Mouse (Mus musculus): ENCODE data around the gene Hes2. TPM values are rescaled to one million over a fixed set of nuclear protein-coding genes. Genes with fewer than 3 reads are reported as not detected.

Hes2 gene
- polyA plus RNA-seq, 1 experiment, result 0.39 TPM

DNA sequence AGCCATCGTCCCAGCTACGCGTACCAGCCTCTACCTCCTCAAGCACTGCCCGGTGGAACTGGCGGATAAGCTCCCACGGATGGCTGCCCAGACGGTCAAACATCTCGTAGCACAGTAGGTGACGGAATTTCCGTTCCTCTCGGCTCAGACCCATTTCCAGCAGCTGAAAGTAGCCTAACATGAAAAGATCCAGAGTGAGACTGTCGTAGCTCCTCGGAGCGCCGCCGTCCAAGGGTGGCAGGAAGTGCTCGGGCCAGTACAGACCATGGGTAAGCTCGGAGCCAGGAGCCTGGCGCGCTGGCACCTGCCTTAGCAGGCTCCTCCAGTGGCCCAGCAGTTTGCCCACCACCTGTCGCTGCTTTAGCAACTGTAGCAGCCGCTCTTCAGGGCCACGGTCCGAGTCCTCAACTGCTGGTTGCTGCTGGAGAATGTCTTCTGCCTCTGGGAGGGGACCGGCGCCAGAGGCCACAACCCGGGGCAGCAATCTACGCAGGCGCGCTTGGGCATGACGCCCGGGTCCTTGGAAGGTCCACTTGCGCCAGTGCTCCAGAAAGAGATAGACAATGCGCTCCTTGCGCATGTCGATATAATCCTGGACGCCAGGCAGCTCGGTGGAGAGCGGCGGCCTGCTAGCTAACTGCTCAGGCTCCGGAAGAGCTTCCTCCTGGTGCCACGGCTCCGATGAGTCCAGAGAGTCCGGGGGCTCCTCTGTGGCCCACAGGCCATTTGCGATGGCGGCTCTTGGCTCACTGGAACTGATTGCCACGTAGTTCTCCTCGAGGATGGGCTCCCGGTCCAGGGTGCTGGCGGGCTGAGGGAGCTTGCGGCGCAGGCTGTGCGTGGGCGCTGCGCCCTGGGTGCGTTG, 33.3 kb upstream of the Hes2 start:
- Histone ChIP-seq H3K27ac (ENCODE audit: insufficient read depth, low read length) (no peak overlapping the region), H3K4me1 (ENCODE audit: control insufficient read depth, insufficient read depth, low read length) (peaks cover 3% of the 10 kb centered on the region)

DNA sequence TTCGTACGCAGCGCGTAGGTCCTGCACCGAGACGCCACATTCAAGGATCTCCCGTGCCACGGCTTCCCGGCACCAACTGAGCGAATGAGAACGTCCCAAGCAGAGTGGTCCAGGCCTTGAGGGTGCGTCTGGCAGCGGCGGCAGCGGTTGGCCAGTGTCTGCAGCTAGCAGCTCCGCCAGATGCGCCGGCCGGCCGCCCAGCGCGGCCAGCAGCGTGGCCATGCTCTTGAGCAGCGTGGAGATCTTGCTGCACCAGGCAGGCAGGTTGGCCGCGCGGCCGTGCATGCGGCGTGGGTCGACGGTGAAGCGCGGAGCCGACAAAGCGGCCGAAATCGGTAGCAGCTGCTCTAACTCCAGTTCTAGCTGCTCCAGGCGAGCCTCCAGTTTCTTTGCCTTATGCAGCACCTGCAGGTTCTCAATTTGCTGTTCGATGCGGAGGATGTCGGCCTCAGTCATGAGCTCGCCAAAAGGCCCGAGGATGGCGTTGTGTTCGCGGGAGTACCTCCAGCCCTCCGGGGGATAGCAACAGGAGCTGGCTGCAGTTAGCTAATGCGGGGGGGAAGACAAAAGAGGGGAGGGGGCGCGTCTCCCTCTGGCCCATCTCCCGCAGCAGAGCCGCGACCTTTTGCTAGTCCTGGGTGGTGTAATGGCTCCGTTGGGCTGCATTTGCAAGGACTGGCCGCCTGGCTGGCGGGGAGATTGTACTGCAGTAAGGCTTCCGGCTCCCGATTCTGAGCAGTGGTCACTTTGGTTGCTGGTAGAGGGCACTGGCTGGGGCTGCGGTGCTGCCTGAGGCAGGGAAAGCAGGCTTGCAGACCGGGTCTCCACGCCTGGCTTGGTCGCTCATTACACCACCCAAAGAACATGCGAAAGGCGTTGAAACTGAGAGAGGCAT, 32.4 kb upstream of the Hes2 start:
- no peaks in the 10 kb centered on the region for H3K9me3 ChIP-seq (replicated peaks; ENCODE audit: control insufficient read depth, insufficient read depth, low read length, poor library complexity, severe bottlenecking)
- no peak overlapping the region for H3K27ac ChIP-seq (ENCODE audit: insufficient read depth, low read length)
- H3K36me3 ChIP-seq (ENCODE audit: control insufficient read depth, insufficient read depth, low read length, poor library complexity, severe bottlenecking), result no peaks in the 10 kb centered on the region
- no peak overlapping the region for H3K9ac ChIP-seq (ENCODE audit: low read depth, poor library complexity, severe bottlenecking)
- no peaks in the 10 kb centered on the region; the same call in 1 of the 2 replicates for H3K27me3 ChIP-seq (ENCODE audit: control insufficient read depth, insufficient read depth, low read length, poor library complexity, severe bottlenecking)
- H3K4me1 ChIP-seq (ENCODE audit: control insufficient read depth, insufficient read depth, low read length), result peaks cover 3% of the 10 kb centered on the region
- TF ChIP-seq EP300 (IDR thresholded peaks at IDR 0.05; ENCODE audit: insufficient read depth, low read depth, low read length) (no peak), POLR2A (IDR thresholded peaks at IDR 0.05; ENCODE audit: insufficient read depth, low read length) (no peak), CTCF (IDR thresholded peaks at IDR 0.05; ENCODE audit: low read depth, low read length) (no peak)
- peak overlapping the region; percentile 25 for H3K4me3 ChIP-seq (ENCODE audit: low read depth, low read length)

More for the DNA sequence above, 33.3 kb upstream of the Hes2 start:
- peak overlapping the region; percentile 25 for H3K4me3 ChIP-seq (ENCODE audit: low read depth, low read length)
- H3K9ac ChIP-seq (ENCODE audit: low read depth, poor library complexity, severe bottlenecking), result no peak overlapping the region
- no peaks in the 10 kb centered on the region for H3K27me3 ChIP-seq (ENCODE audit: control insufficient read depth, insufficient read depth, low read length, poor library complexity, severe bottlenecking)
- no peaks in the 10 kb centered on the region for H3K36me3 ChIP-seq (ENCODE audit: control insufficient read depth, insufficient read depth, low read length, poor library complexity, severe bottlenecking)
- H3K9me3 ChIP-seq (replicated peaks; ENCODE audit: control insufficient read depth, insufficient read depth, low read length, poor library complexity, severe bottlenecking), result no peaks in the 10 kb centered on the region
- TF ChIP-seq CTCF (IDR thresholded peaks at IDR 0.05; ENCODE audit: low read depth, low read length) (no peak), POLR2A (IDR thresholded peaks at IDR 0.05; ENCODE audit: insufficient read depth, low read length) (no peak), EP300 (IDR thresholded peaks at IDR 0.05; ENCODE audit: insufficient read depth, low read depth, low read length) (no peak)

DNA sequence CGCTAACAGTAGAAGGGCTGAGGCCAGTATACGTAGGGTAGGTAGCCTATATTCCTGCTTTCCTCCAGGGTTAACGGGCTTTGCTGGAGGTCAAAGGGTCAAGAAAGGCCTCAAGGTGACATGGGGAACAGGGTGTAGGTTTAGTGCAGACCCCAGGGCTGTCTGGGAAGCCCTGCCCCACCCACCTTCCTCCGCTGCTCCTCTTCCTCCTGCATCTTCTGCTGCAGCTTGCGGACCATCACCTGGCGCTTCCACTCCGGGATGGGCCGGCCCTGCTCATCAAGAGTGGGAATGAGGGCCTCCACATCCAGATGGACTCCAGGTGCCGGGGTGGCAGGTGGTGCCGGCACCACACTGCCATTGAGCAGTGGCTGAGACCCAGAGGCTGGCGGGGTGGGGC, 30.8 kb upstream of the Hes2 start:
- H3K27ac ChIP-seq (ENCODE audit: insufficient read depth, low read length), result no peak overlapping the region
- peaks cover 3% of the 10 kb centered on the region for H3K4me1 ChIP-seq (ENCODE audit: control insufficient read depth, insufficient read depth, low read length)
- H3K36me3 ChIP-seq (ENCODE audit: control insufficient read depth, insufficient read depth, low read length, poor library complexity, severe bottlenecking), result no peaks in the 10 kb centered on the region
- no peak overlapping the region for H3K4me3 ChIP-seq (ENCODE audit: low read depth, low read length)
- no peak for TF ChIP-seq EP300 (IDR thresholded peaks at IDR 0.05; ENCODE audit: insufficient read depth, low read depth, low read length)
- no peak for TF ChIP-seq POLR2A (IDR thresholded peaks at IDR 0.05; ENCODE audit: insufficient read depth, low read length)
- no peak for TF ChIP-seq CTCF (IDR thresholded peaks at IDR 0.05; ENCODE audit: low read depth, low read length)
- no peaks in the 10 kb centered on the region for H3K9me3 ChIP-seq (replicated peaks; ENCODE audit: control insufficient read depth, insufficient read depth, low read length, poor library complexity, severe bottlenecking)
- H3K27me3 ChIP-seq (ENCODE audit: control insufficient read depth, insufficient read depth, low read length, poor library complexity, severe bottlenecking), result no peaks in the 10 kb centered on the region; the same call in 1 of the 2 replicates
- no peak overlapping the region for H3K9ac ChIP-seq (ENCODE audit: low read depth, poor library complexity, severe bottlenecking)

DNA sequence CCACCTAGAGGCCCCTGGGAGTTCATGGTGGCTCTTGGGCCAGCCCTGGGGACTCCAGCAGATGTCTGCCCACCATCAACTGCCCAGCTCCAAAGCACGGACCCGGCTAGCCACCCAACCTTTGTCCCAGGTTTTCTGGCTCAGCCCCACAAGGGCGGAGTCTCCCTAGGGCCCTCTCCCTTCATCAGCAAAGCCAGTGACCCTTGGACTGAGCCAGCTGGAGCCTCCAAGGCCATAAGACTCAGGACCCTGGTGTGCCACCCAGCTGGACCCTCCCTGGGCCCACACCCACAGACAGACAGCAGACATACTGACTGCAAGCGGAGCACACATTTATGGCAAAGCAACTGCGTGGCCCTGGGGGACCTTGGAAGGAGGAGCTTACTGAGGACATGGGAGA, 29.9 kb upstream of the Hes2 start:
- Histone ChIP-seq H3K4me3 (ENCODE audit: low read depth, low read length) (no peak overlapping the region), H3K9me3 (replicated peaks; ENCODE audit: control insufficient read depth, insufficient read depth, low read length, poor library complexity, severe bottlenecking) (no peaks in the 10 kb centered on the region), H3K36me3 (ENCODE audit: control insufficient read depth, insufficient read depth, low read length, poor library complexity, severe bottlenecking) (no peaks in the 10 kb centered on the region), H3K27ac (ENCODE audit: insufficient read depth, low read length) (no peak overlapping the region), H3K9ac (ENCODE audit: low read depth, poor library complexity, severe bottlenecking) (no peak overlapping the region), H3K27me3 (ENCODE audit: control insufficient read depth, insufficient read depth, low read length, poor library complexity, severe bottlenecking) (no peaks in the 10 kb centered on the region; the same call in 1 of the 2 replicates), H3K4me1 (ENCODE audit: control insufficient read depth, insufficient read depth, low read length) (peaks cover 3% of the 10 kb centered on the region)
- TF ChIP-seq EP300 (IDR thresholded peaks at IDR 0.05; ENCODE audit: insufficient read depth, low read depth, low read length) (no peak), CTCF (IDR thresholded peaks at IDR 0.05; ENCODE audit: low read depth, low read length) (no peak), POLR2A (IDR thresholded peaks at IDR 0.05; ENCODE audit: insufficient read depth, low read length) (no peak)

DNA sequence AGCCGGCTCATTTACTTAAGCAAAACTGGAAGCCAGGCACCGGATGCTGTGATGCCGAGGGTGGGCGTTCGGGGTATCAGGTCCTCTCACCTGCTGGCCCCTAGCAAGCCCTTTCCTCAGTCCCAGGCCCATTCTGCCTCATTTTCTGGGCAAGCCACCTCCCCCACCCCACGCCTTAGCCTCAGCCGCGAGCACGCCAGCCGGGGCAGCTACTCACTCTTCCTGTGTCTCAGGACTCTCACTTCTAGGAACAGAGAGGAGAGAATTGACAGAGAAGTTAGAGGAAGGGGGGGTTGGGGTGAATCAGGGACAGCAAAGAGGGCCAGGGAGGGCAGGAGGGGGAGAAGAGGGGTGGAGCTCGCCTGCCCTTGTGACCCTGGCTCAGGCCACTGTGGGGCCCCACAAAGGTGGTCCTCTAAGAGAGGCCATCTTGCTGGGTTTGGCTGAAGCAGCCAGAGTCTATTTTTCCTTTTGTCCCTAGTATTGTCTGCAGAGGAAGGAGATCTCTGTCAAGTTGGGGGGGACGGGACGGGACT, 29.2 kb upstream of the Hes2 start:
- Histone ChIP-seq H3K36me3 (ENCODE audit: control insufficient read depth, insufficient read depth, low read length, poor library complexity, severe bottlenecking) (no peaks in the 10 kb centered on the region), H3K4me1 (ENCODE audit: control insufficient read depth, insufficient read depth, low read length) (peaks cover 6% of the 10 kb centered on the region), H3K9me3 (replicated peaks; ENCODE audit: control insufficient read depth, insufficient read depth, low read length, poor library complexity, severe bottlenecking) (no peaks in the 10 kb centered on the region), H3K27ac (ENCODE audit: insufficient read depth, low read length) (no peak overlapping the region), H3K9ac (ENCODE audit: low read depth, poor library complexity, severe bottlenecking) (no peak overlapping the region), H3K27me3 (ENCODE audit: control insufficient read depth, insufficient read depth, low read length, poor library complexity, severe bottlenecking) (no peaks in the 10 kb centered on the region; the same call in 1 of the 2 replicates), H3K4me3 (ENCODE audit: low read depth, low read length) (no peak overlapping the region)
- TF ChIP-seq POLR2A (IDR thresholded peaks at IDR 0.05; ENCODE audit: insufficient read depth, low read length), result no peak
- TF ChIP-seq EP300 (IDR thresholded peaks at IDR 0.05; ENCODE audit: insufficient read depth, low read depth, low read length), result no peak
- TF ChIP-seq CTCF (IDR thresholded peaks at IDR 0.05; ENCODE audit: low read depth, low read length), result no peak
